Mouse (Mus musculus) macrophage (primary cell): ENCODE results near the gene Sardh. TPM values are rescaled to one million over a fixed set of nuclear protein-coding genes. Genes with fewer than 3 reads are reported as not detected.

Source experiments
- H3K27ac ChIP-seq: fragments of 350-480 bp; formaldehyde crosslinking; 2 replicates; pipeline ENCODE4 v1.9.0; 2021
- H3K36me3 ChIP-seq: fragments of 350-480 bp; formaldehyde crosslinking; 2 replicates; pipeline ENCODE4 v1.9.0; 2021; ENCODE audit errors: inconsistent target
- H3K4me3 ChIP-seq: fragments of 350-480 bp; formaldehyde crosslinking; 2 replicates; pipeline ENCODE4 v1.9.0; 2021; ENCODE audit errors: inconsistent target
- H3K79me2 ChIP-seq: fragments of 350-480 bp; formaldehyde crosslinking; 2 replicates; pipeline ENCODE4 v1.9.0; 2021; ENCODE audit errors: inconsistent target
- WGBS: methylation state at CpG from one replicate; pipeline ENCODE4 v1.1.7; 2026; ENCODE audit warnings: inconsistent platforms; ENCODE audit not compliant: missing documents; 5-methylcytosine and 5-hydroxymethylcytosine counted together
- polyA plus RNA-seq: library from polyadenylated mRNA; stranded (reverse); fragments of 250-400 nt; gene quantifications from 3 replicates; pipeline ENCODE4 v1.2.4, GENCODE M21; 2018; ENCODE audit warnings: inconsistent platforms

Gene Sardh
- polyA plus RNA-seq, 1 experiment from 2014 or later: 0.89 TPM

- no peak overlapping the region for H3K4me3 ChIP-seq
- no peaks in the 10 kb centered on the region for H3K36me3 ChIP-seq
- 60% methylated on average over 7 of the region's 7 CpGs for WGBS
- H3K27ac ChIP-seq: no peak overlapping the region
- H3K79me2 ChIP-seq: no peaks in the 10 kb centered on the region
Measured at GRCm38 (mm10) chr2:27210255-27210654, 37.9 kb downstream of the Sardh start.

- Histone ChIP-seq H3K4me3 (no peak overlapping the region), H3K36me3 (no peaks in the 10 kb centered on the region), H3K27ac (no peak overlapping the region), H3K79me2 (no peaks in the 10 kb centered on the region)
- 55% methylated on average over 5 of the region's 5 CpGs for WGBS
Measured at GRCm38 (mm10) chr2:27209816-27210215, 38.3 kb downstream of the Sardh start.

DNA sequence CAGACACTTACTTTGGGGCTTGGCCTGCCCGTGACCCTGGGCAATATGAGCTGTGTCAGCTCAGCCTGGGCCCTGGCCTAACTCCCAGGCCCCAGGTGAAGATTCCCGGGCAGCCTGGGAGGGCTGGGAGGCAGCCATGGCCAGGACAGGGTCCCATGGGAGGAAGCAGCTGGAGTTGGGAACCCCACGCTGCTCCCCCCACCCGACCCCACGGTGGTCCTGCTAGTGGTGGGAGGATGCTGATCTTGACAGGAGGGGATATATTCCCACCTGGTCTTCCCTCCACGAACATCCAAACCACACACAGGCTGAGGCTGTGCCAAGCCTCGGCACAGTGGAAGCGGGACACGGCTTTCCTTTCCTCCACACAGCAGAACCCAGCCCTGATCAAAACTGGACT lies 38.8 kb downstream of the Sardh start:
- WGBS: 84% methylated on average over 9 of the region's 9 CpGs
- no peaks in the 10 kb centered on the region for H3K79me2 ChIP-seq
- H3K27ac ChIP-seq: no peak overlapping the region
- no peak overlapping the region for H3K4me3 ChIP-seq
- no peaks in the 10 kb centered on the region for H3K36me3 ChIP-seq

GRCm38 (mm10) chr2:27207126-27207525 lies 41.0 kb downstream of the Sardh start:
- 94% methylated on average over 5 of the region's 5 CpGs for WGBS
- Histone ChIP-seq H3K4me3 (no peak overlapping the region), H3K27ac (no peak overlapping the region), H3K79me2 (no peaks in the 10 kb centered on the region), H3K36me3 (no peaks in the 10 kb centered on the region)

GRCm38 (mm10) chr2:27206128-27206797 lies 41.9 kb downstream of the Sardh start:
- WGBS: 90% methylated on average over 15 of the region's 15 CpGs
- H3K79me2 ChIP-seq: no peaks in the 10 kb centered on the region
- H3K4me3 ChIP-seq: no peak overlapping the region
- no peak overlapping the region for H3K27ac ChIP-seq
- H3K36me3 ChIP-seq: no peaks in the 10 kb centered on the region

- H3K79me2 ChIP-seq: no peaks in the 10 kb centered on the region
- no peak overlapping the region for H3K4me3 ChIP-seq
- WGBS: 88% methylated on average over 9 of the region's 10 CpGs
- no peaks in the 10 kb centered on the region for H3K36me3 ChIP-seq
- H3K27ac ChIP-seq: no peak overlapping the region
Measured at GRCm38 (mm10) chr2:27205666-27206065, 42.5 kb downstream of the Sardh start.

DNA sequence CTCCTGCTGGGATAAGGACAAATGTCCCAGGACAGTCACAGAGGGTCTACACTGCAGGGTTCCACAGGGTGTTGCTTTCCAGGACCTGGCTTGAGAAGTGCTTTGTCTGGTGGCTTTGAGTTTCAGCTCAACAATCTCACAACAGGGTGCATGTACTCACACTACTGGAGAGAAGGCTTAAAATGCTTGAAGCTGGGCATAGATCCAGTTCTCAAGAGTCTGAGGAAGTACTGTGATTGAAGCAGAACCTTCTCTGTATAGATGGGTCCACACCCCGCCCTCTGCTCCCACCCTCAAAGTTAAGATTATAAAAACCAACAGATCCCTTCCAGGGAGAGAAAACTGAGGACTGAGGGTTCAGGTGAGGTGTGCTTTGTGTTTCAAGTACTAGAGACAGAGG lies 47.6 kb downstream of the Sardh start:
- Histone ChIP-seq H3K36me3 (no peaks in the 10 kb centered on the region), H3K79me2 (no peaks in the 10 kb centered on the region), H3K27ac (no peak overlapping the region), H3K4me3 (no peak overlapping the region)
- 86% methylated on average over 1 of the region's 1 CpGs for WGBS

DNA sequence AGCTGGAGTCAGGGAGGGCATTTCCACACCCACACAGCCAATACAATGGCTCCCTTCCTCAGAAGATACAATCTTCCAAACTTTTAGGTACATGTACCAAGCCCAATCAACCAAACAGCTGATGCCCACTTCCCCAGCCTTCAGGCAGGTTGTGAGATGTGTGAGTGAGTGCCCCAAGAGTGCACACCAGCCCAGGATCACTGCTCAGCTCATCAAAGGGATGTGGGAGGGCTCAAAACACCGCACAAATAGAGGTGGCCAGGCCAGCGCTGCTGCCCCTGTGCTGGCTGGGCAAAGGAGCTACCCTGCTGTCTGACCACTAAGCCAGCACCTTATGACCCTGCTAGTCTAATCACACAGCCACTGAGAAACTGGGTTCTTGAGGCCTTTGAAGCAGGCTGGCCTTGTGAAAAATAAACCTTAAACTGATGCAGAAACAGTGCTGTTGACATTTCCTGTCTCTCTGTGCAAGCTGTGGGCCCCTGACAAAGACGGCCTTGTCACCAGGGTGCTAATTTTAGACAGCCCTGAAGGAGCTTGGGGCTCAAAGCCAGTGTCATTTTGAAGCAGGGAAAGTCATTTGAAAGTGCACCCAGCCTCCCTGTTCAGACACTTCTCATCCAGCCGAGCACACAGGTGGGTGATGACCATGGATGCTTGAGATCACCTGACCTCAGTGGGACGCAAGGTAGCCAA lies 49.4 kb downstream of the Sardh start:
- Histone ChIP-seq H3K79me2 (no peaks in the 10 kb centered on the region), H3K36me3 (no peaks in the 10 kb centered on the region), H3K27ac (no peak overlapping the region), H3K4me3 (no peak overlapping the region)
- 45% methylated on average over 5 of the region's 5 CpGs for WGBS

DNA sequence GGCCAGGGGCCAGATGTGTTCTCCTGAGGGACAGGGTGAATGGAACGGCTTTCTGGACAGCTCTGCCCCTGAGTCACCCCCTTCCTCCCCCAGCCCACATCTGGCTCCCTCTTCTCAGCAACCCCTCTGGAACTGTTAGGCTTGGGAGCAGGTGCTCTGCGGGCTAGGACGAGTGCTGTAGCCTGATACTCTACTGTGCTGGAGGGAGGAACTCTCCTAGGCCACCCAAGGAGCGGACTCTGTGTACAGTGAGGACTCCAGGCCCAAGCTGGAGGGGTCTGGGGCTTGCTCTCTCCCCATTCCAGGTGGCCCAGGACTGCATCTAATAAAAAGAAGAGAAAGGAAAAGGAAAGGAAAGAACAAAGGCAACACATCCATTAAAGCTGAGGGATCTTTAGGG lies 58.1 kb downstream of the Sardh start:
- H3K36me3 ChIP-seq: no peaks in the 10 kb centered on the region
- H3K4me3 ChIP-seq: no peak overlapping the region
- no peaks in the 10 kb centered on the region for H3K79me2 ChIP-seq
- H3K27ac ChIP-seq: no peak overlapping the region
- 96% methylated on average over 4 of the region's 4 CpGs for WGBS

DNA sequence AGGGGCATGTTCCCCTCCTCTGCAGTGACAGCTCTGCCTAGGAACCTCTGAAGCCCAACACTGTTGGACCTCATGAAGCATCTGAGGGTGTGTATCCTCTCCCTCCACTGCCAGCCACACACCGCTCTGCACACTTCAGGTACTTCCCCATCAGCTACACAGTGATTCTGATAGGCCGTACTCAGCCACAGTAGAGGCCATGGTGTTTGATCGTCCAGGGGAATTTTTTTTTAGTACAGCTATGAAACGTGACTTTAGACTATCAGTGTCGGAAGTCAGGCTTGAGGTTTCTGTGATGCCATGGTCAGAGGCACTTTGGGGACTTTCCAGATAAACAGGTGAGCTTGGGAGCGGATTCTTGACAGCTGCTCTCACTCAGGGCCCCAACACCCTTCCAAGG lies 60.6 kb downstream of the Sardh start:
- WGBS: 35% methylated on average over 6 of the region's 6 CpGs
- Histone ChIP-seq H3K36me3 (no peaks in the 10 kb centered on the region), H3K4me3 (no peak overlapping the region), H3K79me2 (no peaks in the 10 kb centered on the region), H3K27ac (no peak overlapping the region)

- Histone ChIP-seq H3K36me3 (no peaks in the 10 kb centered on the region), H3K4me3 (no peak overlapping the region), H3K27ac (no peak overlapping the region), H3K79me2 (no peaks in the 10 kb centered on the region)
- WGBS: 88% methylated on average over 12 of the region's 12 CpGs
Measured at GRCm38 (mm10) chr2:27183734-27184133, 64.4 kb downstream of the Sardh start.

GRCm38 (mm10) chr2:27181907-27182306 lies 66.2 kb downstream of the Sardh start:
- Histone ChIP-seq H3K79me2 (no peaks in the 10 kb centered on the region), H3K36me3 (no peaks in the 10 kb centered on the region), H3K4me3 (no peak overlapping the region), H3K27ac (no peak overlapping the region)
- 85% methylated on average over 4 of the region's 4 CpGs for WGBS

GRCm38 (mm10) chr2:27179101-27179500 lies 69.0 kb downstream of the Sardh start:
- H3K36me3 ChIP-seq: no peaks in the 10 kb centered on the region
- H3K27ac ChIP-seq: no peak overlapping the region
- no peak overlapping the region for H3K4me3 ChIP-seq
- WGBS: 83% methylated on average over 8 of the region's 8 CpGs
- H3K79me2 ChIP-seq: no peaks in the 10 kb centered on the region

GRCm38 (mm10) chr2:27175696-27176267 lies 72.4 kb downstream of the Sardh start:
- H3K27ac ChIP-seq: no peak overlapping the region
- 80% methylated on average over 9 of the region's 10 CpGs for WGBS

GRCm38 (mm10) chr2:27174242-27174641 lies 73.9 kb downstream of the Sardh start:
- Histone ChIP-seq H3K4me3 (no peak overlapping the region), H3K27ac (no peak overlapping the region), H3K79me2 (no peaks in the 10 kb centered on the region), H3K36me3 (no peaks in the 10 kb centered on the region)
- 90% methylated on average over 2 of the region's 2 CpGs for WGBS

More at GRCm38 (mm10) chr2:27175696-27176267, 72.4 kb downstream of the Sardh start:
- H3K4me3 ChIP-seq: no peak overlapping the region
- H3K79me2 ChIP-seq: no peaks in the 10 kb centered on the region
- H3K36me3 ChIP-seq: no peaks in the 10 kb centered on the region
